Mouse (Mus musculus): Measurements from ENCODE around the gene Polr2a. TPM values are rescaled to one million over a fixed set of nuclear protein-coding genes. Genes with fewer than 3 reads are reported as not detected.

Polr2a gene
- polyA plus RNA-seq, 2 experiments, result 14.3 to 19.5 TPM

GRCm38 (mm10) chr11:69697396-69697795, 61.0 kb downstream of the Polr2a start:
- WGBS (ENCODE audit: insufficient replicate concordance), result 65% methylated on average over 3 of the region's 3 CpGs
- Histone ChIP-seq H3K27me3 (ENCODE audit: control insufficient read depth, insufficient read depth, low read length) (no peaks in the 10 kb centered on the region), H3K4me2 (ENCODE audit: low read depth) (no peak overlapping the region), H3K27ac (no peak overlapping the region), H3K4me3 (ENCODE audit: insufficient read depth in 1 of 2, low read depth in 2 of 2, low read length in 2 of 2) (no peak overlapping the region), H3K36me3 (replicated peaks; ENCODE audit: control insufficient read depth, insufficient read depth, low read depth) (no peaks in the 10 kb centered on the region), H3K9me3 (ENCODE audit: control insufficient read depth, low read length) (no peaks in the 10 kb centered on the region), H3K9ac (replicated peaks) (no peak overlapping the region), H3K4me1 (replicated peaks; ENCODE audit: control insufficient read depth in 2 of 2, insufficient read depth in 2 of 2, low read length in 1 of 2) (peaks cover 0 to 11% of the 10 kb centered on the region in 2 experiments; a peak in 2 of 4 replicates)
- no peak for TF ChIP-seq CTCF (IDR thresholded peaks at IDR 0.05; ENCODE audit: low read depth)
- TF ChIP-seq EP300 (IDR thresholded peaks at IDR 0.05; ENCODE audit: low read depth), result no peak
- no peak for DNase-seq (ENCODE audit: low read depth in 3 of 3, low spot score in 3 of 3)
- no peak for ATAC-seq (ENCODE audit: insufficient read depth)

GRCm38 (mm10) chr11:69695361-69696181, 62.9 kb downstream of the Polr2a start, which contains the start of the genes Tnfsf12 and Tnfsfm13:
Tnfsf12 (minus strand) TSS chr11:69695849.
Tnfsfm13 (minus strand) TSS chr11:69696098.
- peak within 1 kb of the TSS; percentile 40 for H3K9ac ChIP-seq (replicated peaks)
- peaks cover 0 to 14% of the 10 kb centered on the region in 2 experiments; a peak in 2 of 4 replicates for H3K4me1 ChIP-seq (replicated peaks; ENCODE audit: control insufficient read depth in 2 of 2, insufficient read depth in 2 of 2, low read length in 1 of 2)
- H3K4me3 ChIP-seq (ENCODE audit: insufficient read depth in 1 of 2, low read depth in 2 of 2, low read length in 2 of 2), result peak within 1 kb of the TSS; percentile 22 to 52
- peak within 1 kb of the TSS; percentile 60 for H3K4me2 ChIP-seq (ENCODE audit: low read depth)
- TF ChIP-seq EP300 (IDR thresholded peaks at IDR 0.05; ENCODE audit: low read depth) (no peak), CTCF (IDR thresholded peaks at IDR 0.05; ENCODE audit: low read depth) (no peak)
- H3K9me3 ChIP-seq (ENCODE audit: control insufficient read depth, low read length), result no peaks in the 10 kb centered on the region
- 7% methylated on average over 41 of the region's 41 CpGs for WGBS (ENCODE audit: insufficient replicate concordance)
- DNase-seq (ENCODE audit: low read depth in 3 of 3, low spot score in 3 of 3) (no peak), ATAC-seq (ENCODE audit: insufficient read depth) (peak; percentile 40; the same call in 1 of the 2 replicates)
- H3K36me3 ChIP-seq (replicated peaks; ENCODE audit: control insufficient read depth, insufficient read depth, low read depth), result no peaks in the 10 kb centered on the region
- H3K27ac ChIP-seq, result no peak within 1 kb of the TSS
- H3K27me3 ChIP-seq (ENCODE audit: control insufficient read depth, insufficient read depth, low read length), result no peaks in the 10 kb centered on the region

GRCm38 (mm10) chr11:69695046-69695360, 63.4 kb downstream of the Polr2a start:
- Histone ChIP-seq H3K4me3 (ENCODE audit: insufficient read depth in 1 of 2, low read depth in 2 of 2, low read length in 2 of 2) (peak overlapping the region; percentile 22 to 52), H3K27me3 (ENCODE audit: control insufficient read depth, insufficient read depth, low read length) (no peaks in the 10 kb centered on the region), H3K4me1 (replicated peaks; ENCODE audit: control insufficient read depth in 2 of 2, insufficient read depth in 2 of 2, low read length in 1 of 2) (peaks cover 0 to 14% of the 10 kb centered on the region in 2 experiments; a peak in 2 of 4 replicates), H3K9me3 (ENCODE audit: control insufficient read depth, low read length) (no peaks in the 10 kb centered on the region), H3K27ac (no peak overlapping the region), H3K4me2 (ENCODE audit: low read depth) (peak overlapping the region; percentile 60), H3K9ac (replicated peaks) (no peak overlapping the region), H3K36me3 (replicated peaks; ENCODE audit: control insufficient read depth, insufficient read depth, low read depth) (no peaks in the 10 kb centered on the region)
- DNase-seq (ENCODE audit: low read depth in 3 of 3, low spot score in 3 of 3), result no peak
- no peak for TF ChIP-seq EP300 (IDR thresholded peaks at IDR 0.05; ENCODE audit: low read depth)
- TF ChIP-seq CTCF (IDR thresholded peaks at IDR 0.05; ENCODE audit: low read depth), result no peak
- ATAC-seq (ENCODE audit: insufficient read depth), result no peak
- 47% methylated on average over 6 of the region's 6 CpGs for WGBS (ENCODE audit: insufficient replicate concordance)

- H3K9me3 ChIP-seq (ENCODE audit: control insufficient read depth, low read length), result no peaks in the 10 kb centered on the region
- WGBS (ENCODE audit: insufficient replicate concordance), result 49% methylated on average over 11 of the region's 11 CpGs
- H3K4me1 ChIP-seq (replicated peaks; ENCODE audit: control insufficient read depth in 2 of 2, insufficient read depth in 2 of 2, low read length in 1 of 2), result peaks cover 0 to 9% of the 10 kb centered on the region in 2 experiments; a peak in 2 of 4 replicates
- TF ChIP-seq EP300 (IDR thresholded peaks at IDR 0.05; ENCODE audit: low read depth), result no peak
- TF ChIP-seq CTCF (IDR thresholded peaks at IDR 0.05; ENCODE audit: low read depth), result no peak
- DNase-seq (ENCODE audit: low read depth in 3 of 3, low spot score in 3 of 3) (no peak), ATAC-seq (ENCODE audit: insufficient read depth) (no peak)
- no peak overlapping the region for H3K4me2 ChIP-seq (ENCODE audit: low read depth)
- no peaks in the 10 kb centered on the region for H3K27me3 ChIP-seq (ENCODE audit: control insufficient read depth, insufficient read depth, low read length)
- no peak overlapping the region for H3K27ac ChIP-seq
- no peak overlapping the region for H3K9ac ChIP-seq (replicated peaks)
- no peaks in the 10 kb centered on the region for H3K36me3 ChIP-seq (replicated peaks; ENCODE audit: control insufficient read depth, insufficient read depth, low read depth)
- H3K4me3 ChIP-seq (ENCODE audit: insufficient read depth in 1 of 2, low read depth in 2 of 2, low read length in 2 of 2), result no peak overlapping the region
These were observed 64.9 kb downstream of the Polr2a start for GRCm38 (mm10) chr11:69693421-69693965.

GRCm38 (mm10) chr11:69692863-69693262, 65.6 kb downstream of the Polr2a start:
- H3K4me2 ChIP-seq (ENCODE audit: low read depth), result no peak overlapping the region
- WGBS (ENCODE audit: insufficient replicate concordance), result 71% methylated on average over 6 of the region's 6 CpGs
- H3K36me3 ChIP-seq (replicated peaks; ENCODE audit: control insufficient read depth, insufficient read depth, low read depth), result no peaks in the 10 kb centered on the region
- TF ChIP-seq EP300 (IDR thresholded peaks at IDR 0.05; ENCODE audit: low read depth), result peak; percentile 6; the same call in 1 of the 2 replicates
- TF ChIP-seq CTCF (IDR thresholded peaks at IDR 0.05; ENCODE audit: low read depth), result no peak
- DNase-seq (ENCODE audit: low read depth in 3 of 3, low spot score in 3 of 3), result no peak
- H3K4me1 ChIP-seq (replicated peaks; ENCODE audit: control insufficient read depth in 2 of 2, insufficient read depth in 2 of 2, low read length in 1 of 2), result peaks cover 0 to 9% of the 10 kb centered on the region in 2 experiments; a peak in 2 of 4 replicates
- no peak overlapping the region for H3K27ac ChIP-seq
- no peaks in the 10 kb centered on the region for H3K27me3 ChIP-seq (ENCODE audit: control insufficient read depth, insufficient read depth, low read length)
- no peaks in the 10 kb centered on the region for H3K9me3 ChIP-seq (ENCODE audit: control insufficient read depth, low read length)
- H3K4me3 ChIP-seq (ENCODE audit: insufficient read depth in 1 of 2, low read depth in 2 of 2, low read length in 2 of 2), result no peak overlapping the region
- ATAC-seq (ENCODE audit: insufficient read depth), result no peak
- H3K9ac ChIP-seq (replicated peaks), result no peak overlapping the region
